Mouse (Mus musculus): ENCODE measurements around the gene Car9.

GRCm38 (mm10) chr4:43466872-43467271 lies 39.9 kb upstream of the Car9 start:
- TF ChIP-seq CTCF (IDR thresholded peaks at IDR 0.05) = no peak
- no peak for TF ChIP-seq EP300 (IDR thresholded peaks at IDR 0.05)

All from lung, postnatal 0 days (tissue).